Mouse (Mus musculus) heart, postnatal 25 days (tissue): ENCODE measurements around the gene Lrrc20. TPM values are rescaled to one million over a fixed set of nuclear protein-coding genes. Genes with fewer than 3 reads are reported as not detected.
"Not testable (repeated sequence)": the region's sequence is repeated elsewhere in the genome, so short reads cannot be mapped to it uniquely, and the experiment has no call there.

ENCODE experiments used
- DNase-seq: peaks from one replicate; pipeline ENCODE4 v3.0.0; 2022; ENCODE audit warnings: low spot score
- intact Hi-C: fragments of 180-260 bp; cut with DNase I; formaldehyde crosslinking; loops from one replicate; pipeline ENCODE4 v1.15.1; 2025
- total RNA-seq, 2 experiments: library from RNA; stranded (reverse); gene quantifications; 2 replicates each; pipeline ENCODE4 v1.2.3; 2021

Lrrc20 gene
- 10 to 100 TPM; 30.1 to 31.3 TPM for total RNA-seq

- DNase-seq = peak; percentile 92
- intact Hi-C loops = loop anchor here (2.0 kb wide), 1 partner anchor 23 kb away; the partner anchor contains the start of gene Eif4ebp2
These were observed at the start of gene Lrrc20 for GRCm38 (mm10) chr10:61475594-61476439. TSS of gene Lrrc20 (plus strand) at chr10:61475801.

DNA sequence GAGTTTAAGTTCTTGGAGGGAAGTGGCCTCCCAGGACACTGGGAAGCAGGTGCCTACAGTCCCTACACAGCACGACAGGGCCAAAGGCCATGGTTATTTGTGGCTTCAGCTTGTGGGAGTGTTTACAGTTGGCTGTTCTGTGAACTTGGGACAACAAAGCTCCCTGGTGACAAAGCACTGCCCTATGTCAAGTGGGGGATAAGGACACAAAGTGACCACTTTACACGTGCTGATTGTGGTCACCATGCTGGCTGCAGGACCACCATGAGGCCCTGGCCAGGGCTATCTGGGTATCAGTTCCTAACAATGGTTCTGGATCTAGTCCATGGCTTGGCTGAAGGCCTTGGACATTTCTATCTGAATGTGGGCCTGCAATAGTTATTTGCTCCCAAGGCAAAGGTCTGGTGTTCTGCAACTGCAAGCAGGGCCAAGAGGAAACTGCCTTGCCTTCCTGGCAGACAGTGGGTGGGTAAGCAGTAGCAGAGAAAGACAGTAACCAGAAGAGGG, 49.3 kb upstream of the Lrrc20 start:
- peak; percentile 57 for DNase-seq
- intact Hi-C loops = no loop called here

GRCm38 (mm10) chr10:61427951-61428350, 47.6 kb upstream of the Lrrc20 start:
- intact Hi-C loops = no loop called here
- DNase-seq = no peak

- intact Hi-C loops = no loop called here
- DNase-seq = no peak
These were observed 47.2 kb upstream of the Lrrc20 start for GRCm38 (mm10) chr10:61428416-61428815.

GRCm38 (mm10) chr10:61429043-61429442, 46.6 kb upstream of the Lrrc20 start:
- no peak for DNase-seq
- intact Hi-C loops = no loop called here

- DNase-seq = no peak
- intact Hi-C loops = no loop called here
These were observed 44.2 kb upstream of the Lrrc20 start for GRCm38 (mm10) chr10:61431375-61431774.

- no peak for DNase-seq
- intact Hi-C loops = no loop called here
These were observed 35.3 kb upstream of the Lrrc20 start for GRCm38 (mm10) chr10:61440202-61440800.

- no peak for DNase-seq
- intact Hi-C loops = no loop called here
These were observed 32.1 kb upstream of the Lrrc20 start for GRCm38 (mm10) chr10:61443456-61443855.

GRCm38 (mm10) chr10:61443876-61444275, 31.7 kb upstream of the Lrrc20 start:
- no peak for DNase-seq
- intact Hi-C loops = no loop called here

DNA sequence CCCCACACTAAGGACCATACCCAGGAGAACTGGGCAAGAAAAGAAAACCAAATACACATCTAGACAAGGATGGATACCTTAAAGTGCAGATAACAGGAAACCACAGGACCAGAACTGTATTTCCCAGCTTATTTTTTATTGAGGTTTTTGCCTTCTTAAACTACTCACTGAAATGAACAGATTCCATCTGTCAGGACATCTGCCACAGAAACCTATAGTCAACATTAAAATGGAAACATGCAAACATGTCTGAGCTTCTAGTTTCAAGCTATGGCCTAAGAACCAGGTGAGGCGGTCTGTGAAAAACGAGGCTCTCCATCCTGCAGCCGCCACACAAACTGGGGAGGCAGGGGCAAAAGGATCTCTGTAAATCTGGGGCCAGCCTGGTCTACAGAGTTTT, 30.6 kb upstream of the Lrrc20 start:
- intact Hi-C loops = no loop called here
- no peak for DNase-seq

- intact Hi-C loops = no loop called here
- DNase-seq = no peak
These were observed 27.8 kb upstream of the Lrrc20 start for GRCm38 (mm10) chr10:61447581-61448353.

DNA sequence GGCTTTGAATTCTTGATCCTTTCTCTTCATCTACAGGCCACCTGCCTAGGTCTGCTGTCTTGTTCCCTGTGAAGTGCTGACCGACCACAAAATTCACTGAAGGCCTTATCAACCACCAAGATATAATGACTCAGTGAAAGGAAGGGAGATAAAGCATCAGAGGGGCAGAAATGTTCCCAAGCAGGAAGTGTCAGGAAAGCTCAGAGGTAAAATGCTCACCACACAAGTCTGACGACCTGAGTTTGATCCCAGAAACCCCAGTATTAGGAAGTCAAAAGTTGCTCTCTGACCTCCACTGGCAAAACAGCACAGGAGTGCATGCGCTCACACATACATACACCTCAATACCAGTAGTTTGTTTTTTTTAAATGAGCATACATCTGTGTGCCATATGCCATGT, 26.8 kb upstream of the Lrrc20 start:
- no peak for DNase-seq
- intact Hi-C loops = no loop called here

- intact Hi-C loops = loop anchor here (5.0 kb wide), 1 partner anchor 34 kb away; the partner anchor contains the start of gene Nodal
- peak; percentile 14 for DNase-seq
These were observed 24.1 kb upstream of the Lrrc20 start for GRCm38 (mm10) chr10:61451463-61451930.

- peak; percentile 9 for DNase-seq
- intact Hi-C loops = loop anchor here (2.0 to 5.0 kb wide), 2 partner anchors 23 to 35 kb away; partner anchors contain the start of genes Lrrc20 and Nodal
These were observed 23.5 kb upstream of the Lrrc20 start for GRCm38 (mm10) chr10:61451931-61452617.

DNA sequence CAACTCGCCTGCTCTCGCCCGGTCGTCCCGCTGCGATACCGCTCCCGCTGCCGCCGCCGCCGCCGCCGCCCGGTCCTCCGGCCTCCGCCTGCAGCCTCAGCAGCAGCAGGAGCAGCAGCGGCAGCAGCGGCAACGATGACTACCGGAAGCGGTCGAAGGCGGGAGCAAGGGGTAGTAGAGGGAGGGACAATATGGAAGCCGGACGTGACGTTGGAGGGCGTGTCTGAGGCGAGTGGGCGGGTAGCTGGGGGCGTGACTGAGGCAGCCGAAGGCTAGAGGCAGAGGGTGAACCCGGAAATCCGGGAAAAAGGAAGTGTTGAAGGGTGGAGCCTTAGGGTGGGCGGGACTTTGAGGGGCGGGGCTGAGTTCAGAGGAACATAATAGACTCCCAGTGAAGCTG, 23.0 kb upstream of the Lrrc20 start, which contains the start of gene Eif4ebp2:
Gene Eif4ebp2, minus strand, starts transcription at position 17 of the 400 bp plus-strand sequence.
- peak; percentile 97 for DNase-seq
- intact Hi-C loops = loop anchor here (2.0 to 5.0 kb wide), 2 partner anchors 22 to 35 kb away; partner anchors contain the start of genes Lrrc20 and Nodal

GRCm38 (mm10) chr10:61453171-61453570, 22.4 kb upstream of the Lrrc20 start:
- DNase-seq = not testable (repeated sequence)
- intact Hi-C loops = loop anchor here (2.0 to 5.0 kb wide), 2 partner anchors 22 to 36 kb away; partner anchors contain the start of genes Lrrc20 and Nodal

DNA sequence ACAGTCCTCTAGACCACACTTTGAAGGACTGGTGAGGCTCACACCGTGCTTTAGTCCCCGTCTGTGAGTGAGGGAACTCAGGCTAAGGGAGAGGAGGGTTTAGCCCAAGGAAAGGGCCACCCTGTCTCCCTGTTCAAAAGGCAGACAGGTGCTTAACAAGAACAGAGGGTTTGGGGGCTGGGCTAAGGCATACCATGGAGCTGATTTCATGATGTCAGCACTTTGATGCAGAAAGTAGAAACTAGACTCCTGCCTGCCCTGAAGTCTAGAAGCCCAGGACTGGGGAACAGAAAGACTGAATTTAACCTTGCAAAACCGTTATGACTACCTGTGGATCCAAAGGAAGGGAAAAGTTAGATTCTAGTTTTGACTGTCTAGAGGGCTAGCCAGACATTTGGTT, 18.4 kb upstream of the Lrrc20 start:
- intact Hi-C loops = no loop called here
- DNase-seq = no peak

GRCm38 (mm10) chr10:61465009-61465408, 10.6 kb upstream of the Lrrc20 start:
- no peak for DNase-seq
- intact Hi-C loops = loop anchor here (5.0 kb wide), 2 partner anchors 137 to 187 kb away; no protein-coding TSS in a partner anchor

DNA sequence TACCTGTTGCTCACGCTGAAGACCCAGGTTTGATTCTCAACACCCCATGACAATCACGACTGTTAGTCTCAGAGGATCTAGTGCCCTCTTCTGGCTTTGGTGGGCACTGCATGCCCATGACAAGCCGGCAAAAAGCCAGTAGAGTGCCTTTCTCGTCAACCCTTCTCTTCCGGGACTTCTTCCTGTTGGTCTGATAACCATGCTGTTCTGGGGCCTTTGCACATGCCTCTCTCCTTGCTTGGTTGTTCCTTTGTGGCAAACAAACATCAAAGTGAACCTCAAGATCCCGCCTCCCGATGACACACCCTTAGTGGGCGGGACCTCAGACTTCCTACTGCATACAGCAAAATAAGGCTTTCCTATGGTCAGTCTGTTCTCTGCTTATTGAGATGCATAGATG, 9.4 kb upstream of the Lrrc20 start:
- no peak for DNase-seq
- intact Hi-C loops = loop anchor here (5.0 kb wide), 2 partner anchors 136 to 186 kb away; no protein-coding TSS in a partner anchor
